Mouse (Mus musculus) 3134 (cell line): ENCODE measurements around the gene Bcl2l13.
"Not testable (repeated sequence)": the region's sequence is repeated elsewhere in the genome, so short reads cannot be mapped to it uniquely, and the experiment has no call there.

Experiments used
- DNase-seq: peaks from one replicate; pipeline ENCODE4 v3.0.0-alpha.2; 2011; ENCODE audit warnings: low spot score; ENCODE audit not compliant: insufficient read length; ENCODE audit errors: extremely low read depth

Bcl2l13 gene

DNA sequence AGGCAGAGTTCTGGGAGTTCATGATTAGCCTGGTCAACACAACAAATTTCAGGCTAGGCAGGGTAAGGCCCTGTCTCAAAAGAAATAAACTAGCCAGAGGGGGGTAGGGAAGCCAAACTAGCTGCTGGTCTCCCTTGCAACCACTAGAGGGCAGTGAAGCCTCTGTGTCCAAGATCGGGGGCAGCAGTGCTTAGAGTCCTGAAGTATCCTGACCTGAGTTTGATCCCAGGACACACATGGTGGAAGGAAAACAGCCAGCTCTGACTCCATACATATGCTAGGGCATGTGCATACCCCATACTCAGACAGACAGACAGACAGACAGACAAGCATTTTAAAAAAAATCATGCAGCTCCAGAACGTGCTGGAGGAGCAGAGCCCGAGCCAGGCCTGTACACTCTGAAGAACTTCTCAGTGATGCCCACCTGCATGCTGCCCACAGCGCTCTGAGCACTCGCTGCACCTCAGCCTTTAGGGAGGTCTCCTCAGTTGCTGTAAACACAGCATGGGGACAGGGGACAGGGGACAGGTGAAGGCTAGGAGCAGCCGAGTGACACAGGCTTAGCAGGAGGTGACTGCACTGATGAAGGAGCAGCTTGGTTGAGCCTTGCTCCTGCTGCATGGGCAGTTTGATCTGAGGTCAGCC lies 62.3 kb downstream of the Bcl2l13 start:
- DNase-seq, result no peak

- no peak for DNase-seq
These were observed 66.0 kb downstream of the Bcl2l13 start for GRCm38 (mm10) chr6:120901776-120902645.

DNA sequence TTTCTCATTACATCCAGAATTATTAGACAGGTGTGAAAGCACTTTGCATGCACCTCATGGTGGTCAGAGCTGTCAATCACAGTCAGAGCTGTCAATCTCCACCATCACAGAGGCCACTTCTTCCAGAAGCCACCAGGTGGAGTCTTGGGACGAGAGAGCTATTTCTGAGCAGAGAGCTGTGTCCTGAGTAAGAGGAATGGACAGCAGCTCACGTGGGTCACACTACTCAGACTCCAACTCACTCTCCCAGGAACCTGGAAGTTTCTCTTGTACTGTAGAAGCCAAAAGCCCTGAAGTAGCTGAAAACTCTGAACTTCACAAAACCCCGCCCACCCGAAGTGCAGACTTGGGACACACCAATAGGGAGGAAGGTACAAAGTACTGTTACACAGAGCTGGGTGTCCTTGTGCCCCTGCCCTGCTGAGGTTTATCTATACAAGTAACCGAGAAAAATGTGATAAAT lies 67.5 kb downstream of the Bcl2l13 start:
- no peak for DNase-seq

DNA sequence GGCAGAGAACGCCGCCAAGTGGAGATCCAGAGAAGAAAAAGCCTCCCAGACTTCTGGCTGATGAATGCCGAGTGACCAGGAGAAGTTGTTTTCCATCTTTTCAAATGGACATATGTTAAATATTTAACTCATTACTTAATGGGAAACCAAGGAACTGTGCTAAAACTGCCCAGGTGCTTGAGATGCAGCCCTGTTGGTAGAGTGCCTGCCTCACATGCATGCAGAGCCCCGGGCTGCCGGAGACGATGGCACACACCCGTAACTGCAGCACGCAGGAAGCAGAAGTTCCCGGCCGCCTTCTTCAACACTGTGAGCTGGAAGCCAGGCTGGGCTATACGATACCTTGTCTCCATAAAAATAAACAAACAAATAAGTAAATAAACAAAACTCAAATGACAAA lies 67.9 kb downstream of the Bcl2l13 start:
- no peak for DNase-seq

DNA sequence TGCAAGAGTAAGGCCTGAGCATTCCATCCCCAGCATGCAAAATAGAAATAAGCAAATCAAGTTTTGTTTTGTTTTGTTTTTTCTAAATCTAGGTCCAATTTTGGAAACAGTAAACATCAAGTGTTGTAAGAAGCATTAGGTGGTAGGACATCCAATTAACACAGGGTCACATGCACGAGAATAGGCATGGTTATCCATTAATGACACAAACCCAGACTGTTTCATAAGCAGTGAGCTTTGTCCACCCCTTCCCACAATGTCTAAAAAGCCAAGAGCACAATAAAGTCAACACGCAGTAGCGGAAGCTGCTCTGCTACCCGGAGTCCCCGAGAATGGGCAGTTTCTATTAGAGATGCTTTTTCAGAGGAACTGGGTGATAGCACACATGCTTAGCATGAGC lies 69.1 kb downstream of the Bcl2l13 start:
- no peak for DNase-seq

DNA sequence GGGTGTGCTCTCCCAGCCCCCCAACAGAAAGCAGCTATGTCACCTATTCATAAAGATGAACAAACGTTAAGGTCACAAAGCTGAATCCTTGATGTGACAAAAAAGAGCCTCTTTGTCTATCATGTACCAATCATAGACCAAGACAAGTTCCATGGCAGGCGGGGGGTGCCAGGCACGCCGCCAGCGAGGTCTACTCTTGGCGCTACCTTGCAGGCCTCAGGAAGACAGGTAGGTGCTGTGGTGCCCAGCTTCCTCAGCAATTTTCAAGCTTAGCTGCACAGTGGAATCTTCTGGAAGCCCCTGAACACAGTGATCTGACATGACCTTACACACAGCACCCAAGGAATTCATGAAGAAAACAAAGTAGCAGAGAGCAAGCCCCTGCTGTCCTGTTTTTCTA lies 70.5 kb downstream of the Bcl2l13 start:
- no peak for DNase-seq

DNA sequence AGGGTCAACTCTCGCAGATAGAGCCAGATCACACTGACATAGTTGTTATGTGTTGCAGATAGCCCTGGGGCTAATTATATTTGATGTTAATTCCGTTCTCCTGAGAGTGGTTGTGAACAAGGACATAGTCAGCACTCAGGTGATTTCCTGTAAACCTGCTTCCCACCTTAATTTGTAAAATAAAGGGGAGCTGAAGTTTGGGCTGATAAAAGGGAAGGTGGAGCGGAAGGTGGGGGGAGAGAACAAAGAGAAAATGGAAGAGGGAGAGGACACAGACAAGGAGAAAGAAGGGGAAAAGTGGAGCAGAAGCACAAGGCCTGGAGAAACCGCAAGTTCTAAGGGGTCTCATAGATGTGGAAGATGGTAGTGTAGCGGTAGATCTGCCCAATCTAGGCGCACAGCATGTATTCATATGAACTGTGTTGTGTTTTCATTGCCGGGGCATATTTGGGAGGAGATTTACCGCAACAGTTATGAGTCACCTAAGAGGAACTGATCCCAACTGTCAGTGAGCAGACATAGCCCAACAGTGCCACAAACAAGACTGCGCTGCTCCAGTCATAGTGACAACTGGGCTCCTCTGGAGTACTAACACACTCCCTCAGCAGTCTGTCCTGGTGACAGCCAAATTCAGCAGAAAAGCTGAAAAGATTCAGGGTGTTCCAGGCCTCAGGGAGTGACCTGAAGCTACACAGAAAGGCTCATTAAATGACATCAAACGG lies 72.0 kb downstream of the Bcl2l13 start:
- DNase-seq, result not testable (repeated sequence)

DNA sequence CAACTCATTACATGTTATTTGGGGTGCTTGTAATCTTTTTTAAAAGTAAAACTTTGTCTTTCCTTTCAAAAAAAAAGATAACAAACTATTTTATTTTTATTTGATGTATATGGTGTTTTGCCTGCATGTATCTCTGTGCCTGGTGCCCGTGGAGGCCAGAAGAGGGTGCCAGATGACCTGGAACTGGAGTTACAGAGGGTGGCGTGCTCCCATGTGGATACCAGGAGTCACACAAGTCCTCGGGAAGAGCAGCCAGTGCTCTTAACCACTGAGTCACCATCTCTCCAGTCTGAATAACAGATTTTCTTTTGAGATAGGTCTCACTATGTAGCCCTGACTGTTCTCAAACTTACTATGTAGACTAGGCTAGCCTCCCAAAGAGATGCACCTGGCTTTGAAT lies 73.5 kb downstream of the Bcl2l13 start:
- DNase-seq, result peak; percentile 54

- DNase-seq, result no peak
These were observed 75.4 kb downstream of the Bcl2l13 start for GRCm38 (mm10) chr6:120911213-120912007.

DNA sequence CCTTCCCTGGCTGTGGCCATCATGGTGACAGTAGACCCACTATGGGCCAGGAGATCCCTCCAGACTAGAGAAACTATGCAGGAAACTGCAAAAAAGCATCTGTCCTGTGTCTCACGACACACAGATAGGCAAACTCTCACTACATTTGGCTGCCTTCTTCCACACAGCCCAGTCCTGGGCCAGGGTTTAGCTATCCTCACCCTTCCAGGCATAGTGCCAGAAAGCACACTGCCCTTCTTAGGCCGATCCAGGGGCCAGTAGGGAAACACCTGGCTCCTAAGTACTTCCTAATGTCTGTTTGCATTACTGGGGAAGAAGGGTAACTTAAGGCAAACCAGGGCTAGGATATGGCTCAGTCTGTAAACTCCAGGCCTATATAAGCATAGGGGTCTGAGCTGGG lies 76.9 kb downstream of the Bcl2l13 start:
- DNase-seq, result no peak

- no peak for DNase-seq
These were observed 77.8 kb downstream of the Bcl2l13 start for GRCm38 (mm10) chr6:120913783-120914182.

DNA sequence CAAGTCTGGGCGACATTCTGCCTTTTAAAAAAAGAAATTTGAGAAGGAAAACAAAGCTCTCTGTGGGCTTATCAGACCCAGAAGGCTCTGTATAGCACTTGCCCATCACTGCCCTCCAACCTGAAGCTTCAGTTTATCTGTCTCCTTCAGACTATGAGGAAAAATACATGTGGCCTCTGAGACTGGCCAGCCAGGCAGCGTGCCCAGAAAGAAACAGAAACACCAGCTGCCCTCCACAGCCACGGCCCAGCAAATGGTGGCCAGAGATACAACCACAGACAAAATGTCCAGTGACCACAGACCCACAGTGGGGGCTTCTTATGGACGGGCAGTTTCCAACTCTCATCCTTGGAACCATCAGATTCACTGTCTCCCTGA lies 78.5 kb downstream of the Bcl2l13 start:
- no peak for DNase-seq

- DNase-seq, result peak; percentile 86
These were observed 79.1 kb downstream of the Bcl2l13 start for GRCm38 (mm10) chr6:120914911-120915648.

- DNase-seq, result no peak
These were observed 79.6 kb downstream of the Bcl2l13 start for GRCm38 (mm10) chr6:120915649-120915975.

GRCm38 (mm10) chr6:120916074-120916971 lies 80.3 kb downstream of the Bcl2l13 start, which contains the start of gene Bid:
TSS of gene Bid (minus strand) at chr6:120916853.
- DNase-seq, result peak; percentile 96

DNA sequence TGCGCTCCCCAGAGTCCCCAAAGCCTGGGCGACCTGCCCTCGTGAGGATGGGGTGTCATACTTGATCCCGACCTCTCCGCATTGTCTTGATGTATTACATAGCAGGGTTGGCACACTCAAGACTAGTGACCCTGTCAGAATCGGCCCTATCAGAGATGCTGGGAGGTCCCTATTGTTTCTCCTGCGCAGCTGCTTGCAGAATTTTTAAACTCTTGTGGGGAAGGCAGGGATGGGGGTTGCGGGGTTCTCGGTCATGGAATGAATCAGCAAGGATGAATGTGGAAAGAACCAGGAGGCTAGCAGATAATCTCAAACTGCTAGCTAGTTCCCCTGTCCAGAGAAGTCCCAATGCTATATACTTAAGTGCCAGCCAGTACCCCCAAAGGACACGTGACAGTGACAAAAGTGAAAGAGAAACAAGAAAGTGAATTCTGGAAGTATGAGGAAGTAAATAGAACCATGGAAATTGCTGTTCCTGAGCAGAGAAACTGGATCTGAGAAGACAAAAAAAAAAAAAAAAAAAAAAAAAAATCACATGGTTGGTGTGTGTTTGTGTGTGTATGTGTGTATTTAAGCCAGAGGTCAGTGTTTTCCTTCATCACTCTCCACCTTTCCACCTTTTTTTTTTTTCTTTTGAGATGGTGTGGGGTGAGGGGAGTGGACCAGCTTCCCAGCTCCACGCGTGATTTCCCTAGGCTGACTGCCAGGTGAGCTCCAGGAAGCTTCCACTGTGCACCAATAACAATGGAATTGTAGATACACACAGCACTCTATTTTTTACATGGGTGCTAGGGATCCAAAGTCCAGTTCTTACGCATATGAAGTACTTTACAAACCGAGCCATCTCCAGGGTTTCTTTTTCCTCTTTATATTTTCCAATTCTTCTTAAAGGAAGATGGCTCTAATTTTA lies 81.2 kb downstream of the Bcl2l13 start:
- not testable (repeated sequence) for DNase-seq

- DNase-seq, result no peak
These were observed 82.0 kb downstream of the Bcl2l13 start for GRCm38 (mm10) chr6:120917975-120918374.

DNA sequence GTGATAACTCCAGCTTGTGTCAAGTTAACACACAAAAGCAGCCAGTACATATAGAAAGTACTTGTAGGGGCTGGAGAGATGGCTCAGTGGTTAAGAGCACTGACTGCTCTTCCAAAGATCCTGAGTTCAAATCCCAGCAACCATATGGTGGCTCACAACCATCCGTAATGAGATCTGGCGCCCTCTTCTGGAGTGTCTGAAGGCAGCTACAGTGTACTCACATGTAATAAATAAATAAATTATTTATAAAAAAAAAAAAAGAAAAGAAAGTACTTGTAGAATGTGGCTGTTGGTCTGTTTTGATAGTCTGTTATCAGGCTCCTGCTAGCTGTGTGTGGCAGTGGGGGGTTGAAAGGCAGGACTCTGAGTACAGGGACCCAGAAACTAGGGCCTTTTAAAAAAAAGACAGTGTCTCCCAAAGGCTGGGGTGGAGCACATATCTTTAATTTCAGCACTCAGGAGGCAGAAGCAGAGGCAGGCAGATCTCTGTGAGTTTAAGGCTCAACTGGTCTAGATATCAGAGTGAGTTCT lies 88.8 kb downstream of the Bcl2l13 start:
- DNase-seq, result not testable (repeated sequence)
